Mouse (Mus musculus) kidney, embryonic 15.5 days (tissue): ENCODE measurements around the gene Ntn3. TPM values are rescaled to one million over a fixed set of nuclear protein-coding genes. Genes with fewer than 3 reads are reported as not detected.

ENCODE experiments used
- ATAC-seq: fragments of 200-750 bp; cut with Nextera tagmentation; replicated peaks from 2 replicates; pipeline ENCODE4 v1.8.0; 2017; ENCODE audit warnings: moderate TSS enrichment; ENCODE audit not compliant: low FRiP score
- H3K27ac ChIP-seq: fragments of 300-500 bp; sonication (generic); 2 replicates; pipeline ENCODE4 v1.5.1; 2015; ENCODE audit warnings: mild to moderate bottlenecking, inconsistent platforms
- H3K27me3 ChIP-seq: fragments of 300-500 bp; sonication (generic); 2 replicates; pipeline ENCODE4 v1.6.1; 2015; ENCODE audit warnings: inconsistent platforms
- H3K36me3 ChIP-seq: fragments of 300-500 bp; sonication (generic); 2 replicates; pipeline ENCODE4 v1.6.1; 2015; ENCODE audit warnings: inconsistent platforms
- H3K4me1 ChIP-seq: fragments of 300-500 bp; sonication (generic); 2 replicates; pipeline ENCODE4 v1.6.1; 2015; ENCODE audit warnings: inconsistent platforms
- H3K4me2 ChIP-seq: fragments of 300-500 bp; sonication (generic); 2 replicates; pipeline ENCODE4 v1.6.1; 2015; ENCODE audit warnings: moderate library complexity, mild to moderate bottlenecking, inconsistent platforms
- H3K4me3 ChIP-seq: fragments of 300-500 bp; sonication (generic); replicated peaks from 2 replicates; pipeline ENCODE4 v1.5.1; 2015; ENCODE audit warnings: mild to moderate bottlenecking, inconsistent platforms
- H3K9ac ChIP-seq: fragments of 300-500 bp; sonication (generic); 2 replicates; pipeline ENCODE4 v1.6.1; 2015; ENCODE audit warnings: mild to moderate bottlenecking, inconsistent platforms
- H3K9me3 ChIP-seq: fragments of 300-500 bp; sonication (generic); replicated peaks from 2 replicates; pipeline ENCODE4 v1.6.1; 2016; ENCODE audit warnings: inconsistent platforms
- WGBS: fragments of 180-500 bp; shearing (Covaris S2); methylation state at CpG from one replicate; pipeline ENCODE4 v1.1.7; 2015; ENCODE audit warnings: mixed read lengths; 5-methylcytosine and 5-hydroxymethylcytosine counted together
- polyA plus RNA-seq: library from polyadenylated mRNA; unstranded; fragments of >200 nt; fragmentation: Nextera tagmentation; extraction: Ambion mirVana; gene quantifications from 2 replicates; pipeline ENCODE4 v1.2.1, GENCODE M21; 2015

Ntn3 gene
- polyA plus RNA-seq, 1 experiment from 2014 or later = 5.1 TPM

- peak within 1 kb of the TSS; percentile 91 for H3K4me3 ChIP-seq
- peak; percentile 92 for ATAC-seq
- under 1% methylated on average over 58 of the region's 58 CpGs for WGBS
- H3K36me3 ChIP-seq = peaks cover 29% of the 10 kb centered on the region
- H3K4me1 ChIP-seq = peaks cover 38% of the 10 kb centered on the region
- H3K4me2 ChIP-seq = peak within 1 kb of the TSS; percentile 74
- H3K27me3 ChIP-seq = no peaks in the 10 kb centered on the region
- H3K9ac ChIP-seq = peak within 1 kb of the TSS; percentile 90
- H3K27ac ChIP-seq = peak within 1 kb of the TSS; percentile 97
- no peaks in the 10 kb centered on the region for H3K9me3 ChIP-seq
Measured at GRCm38 (mm10) chr17:24169317-24170065, 39.8 kb downstream of the Ntn3 start, which contains the start of gene Atp6v0c. Gene Atp6v0c (minus strand): TSS chr17:24169702.

GRCm38 (mm10) chr17:24168590-24169277, 40.6 kb downstream of the Ntn3 start:
- peak; percentile 59 for ATAC-seq

GRCm38 (mm10) chr17:24167891-24168505, 41.3 kb downstream of the Ntn3 start:
- ATAC-seq = no peak
- WGBS = 47% methylated on average over 7 of the region's 7 CpGs
- peak overlapping the region; percentile 90 for H3K9ac ChIP-seq
- H3K9me3 ChIP-seq = no peaks in the 10 kb centered on the region
- H3K27me3 ChIP-seq = no peaks in the 10 kb centered on the region
- peak overlapping the region; percentile 74 for H3K4me2 ChIP-seq
- peaks cover 40% of the 10 kb centered on the region for H3K4me1 ChIP-seq
- H3K4me3 ChIP-seq = peak overlapping the region; percentile 91
- peaks cover 30% of the 10 kb centered on the region for H3K36me3 ChIP-seq
- peak overlapping the region; percentile 97 for H3K27ac ChIP-seq

More at GRCm38 (mm10) chr17:24168590-24169277, 40.6 kb downstream of the Ntn3 start:
- Histone ChIP-seq H3K4me1 (peaks cover 38% of the 10 kb centered on the region), H3K9me3 (no peaks in the 10 kb centered on the region), H3K4me3 (peak overlapping the region; percentile 91), H3K36me3 (peaks cover 30% of the 10 kb centered on the region), H3K4me2 (peak overlapping the region; percentile 74), H3K27ac (peak overlapping the region; percentile 97), H3K9ac (peak overlapping the region; percentile 90), H3K27me3 (no peaks in the 10 kb centered on the region)
- WGBS = under 1% methylated on average over 41 of the region's 41 CpGs

- ATAC-seq = no peak
- H3K4me2 ChIP-seq = peak overlapping the region; percentile 74
- H3K27me3 ChIP-seq = no peaks in the 10 kb centered on the region
- H3K4me1 ChIP-seq = peaks cover 48% of the 10 kb centered on the region
- 83% methylated on average over 6 of the region's 6 CpGs for WGBS
- H3K4me3 ChIP-seq = peak overlapping the region; percentile 91
- no peaks in the 10 kb centered on the region for H3K9me3 ChIP-seq
- no peak overlapping the region for H3K9ac ChIP-seq
- peaks cover 30% of the 10 kb centered on the region for H3K36me3 ChIP-seq
- 0 out of 2 replicates have a peak overlapping the region, but pooled peaks have one; percentile 97 for H3K27ac ChIP-seq
Measured at GRCm38 (mm10) chr17:24167120-24167519, 42.2 kb downstream of the Ntn3 start.

GRCm38 (mm10) chr17:24164566-24165259, 44.6 kb downstream of the Ntn3 start:
- peaks cover 44% of the 10 kb centered on the region for H3K4me1 ChIP-seq

GRCm38 (mm10) chr17:24163176-24163962, 46.0 kb downstream of the Ntn3 start, which contains the start of gene Amdhd2:
Gene Amdhd2 (minus strand): TSS chr17:24163766.
- Histone ChIP-seq H3K4me2 (peak within 1 kb of the TSS; percentile 96), H3K27me3 (no peaks in the 10 kb centered on the region), H3K27ac (peak within 1 kb of the TSS; percentile 89), H3K9me3 (no peaks in the 10 kb centered on the region), H3K4me1 (peaks cover 41% of the 10 kb centered on the region), H3K9ac (peak within 1 kb of the TSS; percentile 83), H3K36me3 (peaks cover 30% of the 10 kb centered on the region), H3K4me3 (peak within 1 kb of the TSS; percentile 87)
- ATAC-seq = peak; percentile 90
- under 1% methylated on average over 47 of the region's 47 CpGs for WGBS

More at GRCm38 (mm10) chr17:24164566-24165259, 44.6 kb downstream of the Ntn3 start:
- Histone ChIP-seq H3K9me3 (no peaks in the 10 kb centered on the region), H3K4me2 (no peak overlapping the region), H3K27ac (no peak overlapping the region), H3K4me3 (no peak overlapping the region), H3K36me3 (peaks cover 30% of the 10 kb centered on the region), H3K27me3 (no peaks in the 10 kb centered on the region), H3K9ac (no peak overlapping the region)
- ATAC-seq = no peak
- 84% methylated on average over 11 of the region's 11 CpGs for WGBS

GRCm38 (mm10) chr17:24162584-24163175, 46.7 kb downstream of the Ntn3 start:
- Histone ChIP-seq H3K36me3 (peaks cover 35% of the 10 kb centered on the region), H3K27me3 (no peaks in the 10 kb centered on the region), H3K4me3 (peak overlapping the region; percentile 87), H3K27ac (peak overlapping the region; percentile 89), H3K4me2 (peak overlapping the region; percentile 96), H3K9ac (peak overlapping the region; percentile 83), H3K9me3 (no peaks in the 10 kb centered on the region), H3K4me1 (peaks cover 34% of the 10 kb centered on the region)
- ATAC-seq = peak; percentile 50
- 19% methylated on average over 17 of the region's 17 CpGs for WGBS

GRCm38 (mm10) chr17:24161466-24161865, 47.9 kb downstream of the Ntn3 start:
- H3K9me3 ChIP-seq = no peaks in the 10 kb centered on the region
- no peak overlapping the region for H3K4me2 ChIP-seq
- H3K27ac ChIP-seq = no peak overlapping the region
- no peaks in the 10 kb centered on the region for H3K27me3 ChIP-seq
- no peak for ATAC-seq
- no peak overlapping the region for H3K9ac ChIP-seq
- peaks cover 31% of the 10 kb centered on the region for H3K36me3 ChIP-seq
- no peak overlapping the region for H3K4me3 ChIP-seq
- peaks cover 23% of the 10 kb centered on the region for H3K4me1 ChIP-seq
- WGBS = 89% methylated on average over 5 of the region's 5 CpGs

- Histone ChIP-seq H3K27ac (no peak overlapping the region), H3K4me3 (no peak overlapping the region), H3K9me3 (no peaks in the 10 kb centered on the region), H3K36me3 (peaks cover 25% of the 10 kb centered on the region), H3K4me2 (no peak overlapping the region), H3K9ac (no peak overlapping the region), H3K27me3 (no peaks in the 10 kb centered on the region), H3K4me1 (peaks cover 6% of the 10 kb centered on the region)
- ATAC-seq = 0 out of 2 replicates have a peak, but pooled peaks have one; percentile 23
- 99% methylated on average over 4 of the region's 4 CpGs for WGBS
Measured at GRCm38 (mm10) chr17:24157526-24157925, 51.8 kb downstream of the Ntn3 start.

GRCm38 (mm10) chr17:24157121-24157520, 52.2 kb downstream of the Ntn3 start:
- peaks cover 6% of the 10 kb centered on the region for H3K4me1 ChIP-seq
- H3K4me2 ChIP-seq = no peak overlapping the region
- ATAC-seq = no peak
- no peaks in the 10 kb centered on the region for H3K27me3 ChIP-seq
- no peak overlapping the region for H3K9ac ChIP-seq
- no peaks in the 10 kb centered on the region for H3K9me3 ChIP-seq
- H3K36me3 ChIP-seq = peaks cover 25% of the 10 kb centered on the region
- H3K4me3 ChIP-seq = no peak overlapping the region
- WGBS = 94% methylated on average over 6 of the region's 6 CpGs
- no peak overlapping the region for H3K27ac ChIP-seq
